Mouse (Mus musculus) neural tube, embryonic 11.5 days (tissue): ENCODE results near the gene Tnrc6c. TPM values are rescaled to one million over a fixed set of nuclear protein-coding genes. Genes with fewer than 3 reads are reported as not detected.

Source experiments
- ATAC-seq: fragments of 200-750 bp; cut with Nextera tagmentation; 2 replicates; pipeline ENCODE4 v1.8.0; 2017; ENCODE audit warnings: moderate number of reproducible peaks, mild to moderate bottlenecking, moderate TSS enrichment, moderate library complexity; ENCODE audit not compliant: insufficient read depth, low FRiP score, low TSS enrichment
- DNase-seq: peaks from one replicate; pipeline ENCODE4 v3.0.0-alpha.2; 2015; ENCODE audit warnings: low spot score
- H3K27ac ChIP-seq: fragments of 300-500 bp; sonication (generic); 2 replicates; pipeline ENCODE4 v1.5.1; 2014; ENCODE audit warnings: low read depth, mild to moderate bottlenecking, low read length
- H3K27me3 ChIP-seq: fragments of 300-500 bp; sonication (generic); 2 replicates; pipeline ENCODE4 v1.6.1; 2014; ENCODE audit warnings: mild to moderate bottlenecking, low read length, mixed read lengths; ENCODE audit not compliant: control insufficient read depth, insufficient read depth
- H3K36me3 ChIP-seq: fragments of 300-500 bp; sonication (generic); 2 replicates; pipeline ENCODE4 v1.6.1; 2014; ENCODE audit warnings: mild to moderate bottlenecking, low read length, moderate library complexity, mixed read lengths; ENCODE audit not compliant: control insufficient read depth, insufficient read depth
- H3K4me1 ChIP-seq: fragments of 300-500 bp; sonication (generic); 2 replicates; pipeline ENCODE4 v1.6.1; 2014; ENCODE audit warnings: low read length, mixed read lengths; ENCODE audit not compliant: control insufficient read depth, insufficient read depth
- H3K4me2 ChIP-seq: fragments of 300-500 bp; sonication (generic); 2 replicates; pipeline ENCODE4 v1.6.1; 2014; ENCODE audit warnings: low read depth, mild to moderate bottlenecking, moderate library complexity
- H3K4me3 ChIP-seq: fragments of 300-500 bp; sonication (generic); 2 replicates; pipeline ENCODE4 v1.5.1; 2014; ENCODE audit warnings: low read depth, low read length
- H3K9ac ChIP-seq: fragments of 300-500 bp; sonication (generic); 2 replicates; pipeline ENCODE4 v1.6.1; 2014; ENCODE audit warnings: mild to moderate bottlenecking, low read length
- H3K9me3 ChIP-seq: fragments of 300-500 bp; sonication (generic); 2 replicates; pipeline ENCODE4 v1.6.1; 2016; ENCODE audit warnings: low read length; ENCODE audit not compliant: control insufficient read depth
- WGBS: fragments of 180-500 bp; shearing (Covaris S2); extraction: QIAGEN DNeasy Blood & Tissue Kit; methylation state at CpG from one replicate; pipeline ENCODE4 v1.1.7; 2014; 5-methylcytosine and 5-hydroxymethylcytosine counted together
- polyA plus RNA-seq: library from polyadenylated mRNA; unstranded; fragments of >200 nt; fragmentation: Nextera tagmentation; extraction: Ambion mirVana; gene quantifications from 2 replicates; pipeline ENCODE4 v1.2.1, GENCODE M21; 2014

Tnrc6c gene
- polyA plus RNA-seq, 1 experiment from 2014 or later = 18.2 TPM

DNA sequence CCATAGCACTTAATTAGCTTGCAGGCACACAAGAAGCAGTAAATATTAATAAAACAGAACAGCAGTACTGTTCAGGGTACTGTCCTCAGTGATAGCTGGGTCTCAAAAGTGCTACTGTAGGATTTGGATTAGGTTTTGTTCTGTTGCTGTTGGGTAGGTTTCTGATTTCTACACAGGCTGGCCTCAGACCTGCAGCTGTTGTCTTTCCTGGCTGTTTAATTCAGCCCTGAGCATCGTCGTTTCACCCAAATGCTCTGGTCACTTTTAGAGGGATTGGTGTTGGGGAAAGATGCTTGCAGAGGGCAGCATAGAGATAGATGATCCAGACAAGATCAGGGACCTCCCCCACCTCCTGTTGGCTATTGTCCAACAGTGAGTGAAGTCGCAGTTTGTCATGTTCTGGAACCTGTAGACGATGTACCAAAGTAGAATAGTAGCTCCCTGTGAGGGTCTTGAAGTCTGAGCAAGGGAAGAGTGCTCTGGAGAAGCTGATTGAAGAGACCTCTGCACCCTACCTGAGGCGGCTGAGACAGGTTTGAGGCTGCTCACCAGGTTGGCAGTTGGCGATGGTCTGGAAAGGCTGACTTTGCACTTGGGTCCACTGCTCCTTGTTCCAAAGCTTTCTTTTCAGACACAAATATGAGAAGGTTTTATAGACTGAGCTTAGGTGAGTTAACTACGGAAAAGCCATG, 75.9 kb downstream of the Tnrc6c start:
- Histone ChIP-seq H3K36me3 (peaks cover 6% of the 10 kb centered on the region), H3K4me2 (no peak overlapping the region), H3K9me3 (no peaks in the 10 kb centered on the region), H3K4me1 (no peaks in the 10 kb centered on the region; the same call in 1 of the 2 replicates), H3K27ac (no peak overlapping the region), H3K9ac (no peak overlapping the region), H3K4me3 (no peak overlapping the region), H3K27me3 (no peaks in the 10 kb centered on the region)
- no peak for ATAC-seq
- 79% methylated on average over 7 of the region's 7 CpGs for WGBS
- DNase-seq = no peak

DNA sequence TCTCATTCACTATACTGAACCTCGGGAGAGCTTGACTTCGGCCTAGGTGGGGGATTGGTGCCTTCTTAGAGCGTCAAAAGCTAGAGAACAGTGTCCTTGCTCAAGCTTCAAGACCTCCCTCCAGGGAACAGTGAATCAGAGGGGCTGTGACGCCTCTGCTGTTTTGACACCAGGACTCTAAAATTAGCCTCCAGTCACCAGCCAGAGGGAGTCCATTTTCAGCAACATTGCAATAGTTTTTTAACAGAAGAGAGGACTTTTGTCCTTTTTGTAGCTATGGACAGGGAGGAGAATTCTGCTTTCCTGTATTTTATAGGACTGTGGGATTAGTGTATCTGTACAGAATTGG, 76.4 kb downstream of the Tnrc6c start:
- WGBS = 69% methylated on average over 4 of the region's 4 CpGs
- H3K4me3 ChIP-seq = no peak overlapping the region

DNA sequence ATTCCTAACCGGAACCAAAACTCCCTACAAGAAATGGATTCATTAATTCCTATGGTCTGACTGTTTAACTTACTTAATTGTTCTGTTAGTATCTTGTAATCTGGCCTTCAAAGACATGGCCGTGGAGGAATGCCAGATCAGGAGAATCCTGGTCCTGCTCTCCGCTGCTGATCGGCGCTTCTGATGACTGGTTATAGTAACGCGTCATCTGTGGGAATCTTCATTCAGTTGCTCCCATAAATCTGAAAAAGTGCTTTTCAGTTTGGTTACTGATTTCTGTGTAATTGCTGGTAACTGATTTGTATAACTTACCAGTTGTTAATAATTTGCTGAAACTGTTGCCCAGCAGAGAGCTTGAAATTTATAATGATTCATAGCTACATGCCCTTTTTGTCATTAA, 77.4 kb downstream of the Tnrc6c start:
- H3K4me1 ChIP-seq = no peaks in the 10 kb centered on the region; the same call in 1 of the 2 replicates
- ATAC-seq = no peak
- WGBS = 95% methylated on average over 7 of the region's 7 CpGs
- DNase-seq = no peak
- H3K27me3 ChIP-seq = no peaks in the 10 kb centered on the region
- H3K4me2 ChIP-seq = no peak overlapping the region
- peaks cover 8% of the 10 kb centered on the region for H3K36me3 ChIP-seq
- no peak overlapping the region for H3K27ac ChIP-seq
- H3K9me3 ChIP-seq = no peaks in the 10 kb centered on the region
- no peak overlapping the region for H3K4me3 ChIP-seq
- no peak overlapping the region for H3K9ac ChIP-seq

More for the DNA sequence above, 76.4 kb downstream of the Tnrc6c start:
- H3K9me3 ChIP-seq = no peaks in the 10 kb centered on the region
- no peaks in the 10 kb centered on the region; the same call in 1 of the 2 replicates for H3K4me1 ChIP-seq
- ATAC-seq (no peak), DNase-seq (no peak)
- H3K27me3 ChIP-seq = no peaks in the 10 kb centered on the region
- no peak overlapping the region for H3K27ac ChIP-seq
- H3K4me2 ChIP-seq = no peak overlapping the region
- peaks cover 6% of the 10 kb centered on the region for H3K36me3 ChIP-seq
- H3K9ac ChIP-seq = no peak overlapping the region

DNA sequence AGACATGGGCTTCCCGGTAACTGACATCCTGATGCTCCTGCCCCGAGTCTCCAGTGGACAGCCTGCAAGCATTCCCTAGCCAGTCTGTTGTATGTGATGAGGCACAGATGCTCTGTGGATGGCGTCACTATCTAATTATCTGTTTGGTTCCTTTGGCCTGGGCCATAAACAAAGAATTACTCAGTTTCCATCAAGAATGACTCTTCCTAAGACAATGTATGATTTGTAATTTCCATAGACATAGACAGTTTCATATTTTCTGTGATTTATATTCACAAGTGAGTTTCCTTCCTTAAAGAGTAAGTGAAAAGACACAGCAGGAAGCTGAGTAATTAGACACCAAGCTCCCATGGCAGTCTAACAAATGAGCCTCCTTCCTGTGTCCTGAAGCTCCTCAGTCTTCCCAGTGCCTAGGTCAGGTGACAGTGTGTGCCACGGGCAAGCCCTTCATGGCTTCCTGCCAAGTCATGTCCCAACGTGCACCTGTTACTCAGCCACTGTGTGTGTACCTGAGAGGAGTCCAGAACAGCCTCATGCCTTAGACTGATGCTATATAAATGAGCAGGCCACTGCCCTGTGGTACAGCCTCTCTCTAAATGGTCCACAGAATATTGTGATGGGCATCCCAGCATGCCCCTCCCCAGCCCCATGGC, 82.1 kb downstream of the Tnrc6c start:
- DNase-seq = no peak
- H3K9me3 ChIP-seq = no peaks in the 10 kb centered on the region
- H3K4me2 ChIP-seq = no peak overlapping the region
- no peak overlapping the region for H3K27ac ChIP-seq
- WGBS = 78% methylated on average over 5 of the region's 5 CpGs
- H3K27me3 ChIP-seq = no peaks in the 10 kb centered on the region
- H3K36me3 ChIP-seq = peaks cover 16% of the 10 kb centered on the region
- no peaks in the 10 kb centered on the region for H3K4me1 ChIP-seq
- no peak for ATAC-seq
- H3K9ac ChIP-seq = no peak overlapping the region
- H3K4me3 ChIP-seq = no peak overlapping the region

DNA sequence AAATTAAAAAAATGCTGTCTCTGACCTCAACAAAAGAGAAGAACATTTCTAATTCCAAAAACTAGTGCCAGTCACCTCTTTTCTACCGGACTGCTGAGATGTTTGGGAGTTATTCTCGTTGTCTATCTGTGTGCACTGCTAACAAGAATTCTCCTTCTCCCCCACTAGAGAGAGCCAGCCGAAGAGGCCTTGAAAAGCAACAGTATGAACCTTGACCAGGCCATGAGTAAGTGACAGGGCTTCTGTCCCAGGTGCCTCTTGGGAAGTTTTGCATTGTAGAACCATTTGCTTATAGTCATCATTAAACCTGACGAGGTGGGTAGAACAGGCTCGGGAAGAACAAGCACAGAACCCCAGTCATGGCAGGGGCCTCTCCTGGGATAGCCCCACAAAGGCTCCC, 84.0 kb downstream of the Tnrc6c start:
- DNase-seq (no peak), ATAC-seq (no peak)
- Histone ChIP-seq H3K9me3 (no peaks in the 10 kb centered on the region), H3K4me1 (no peaks in the 10 kb centered on the region), H3K27ac (no peak overlapping the region), H3K9ac (no peak overlapping the region), H3K27me3 (no peaks in the 10 kb centered on the region), H3K4me3 (no peak overlapping the region), H3K4me2 (no peak overlapping the region), H3K36me3 (peaks cover 17% of the 10 kb centered on the region)
- WGBS = 88% methylated on average over 5 of the region's 5 CpGs

DNA sequence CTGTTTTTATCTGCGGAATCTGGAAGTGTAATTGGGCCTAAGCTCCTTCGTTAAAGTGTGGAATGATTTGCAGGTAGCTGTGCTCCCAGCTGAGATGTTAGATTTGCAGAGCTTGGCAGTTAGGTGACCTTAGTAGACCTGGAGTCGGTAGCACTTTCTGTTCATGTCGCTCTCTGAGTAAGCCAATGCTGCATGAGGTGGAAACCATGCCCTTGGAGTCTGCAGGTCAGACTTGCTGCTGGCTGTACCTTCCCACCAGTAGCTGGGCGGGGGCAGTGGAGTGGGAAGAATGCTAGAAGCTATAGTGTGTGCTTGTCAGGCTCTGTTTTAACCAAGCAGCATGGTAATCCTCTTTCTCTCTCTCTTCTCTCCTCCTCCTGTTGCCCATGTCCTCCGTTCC, 87.0 kb downstream of the Tnrc6c start:
- H3K9me3 ChIP-seq = no peaks in the 10 kb centered on the region
- ATAC-seq = no peak
- H3K4me3 ChIP-seq = no peak overlapping the region
- peaks cover 18% of the 10 kb centered on the region for H3K36me3 ChIP-seq
- H3K4me2 ChIP-seq = no peak overlapping the region
- no peak for DNase-seq
- no peak overlapping the region for H3K9ac ChIP-seq
- H3K4me1 ChIP-seq = no peaks in the 10 kb centered on the region
- no peak overlapping the region for H3K27ac ChIP-seq
- no peaks in the 10 kb centered on the region for H3K27me3 ChIP-seq
- 92% methylated on average over 6 of the region's 6 CpGs for WGBS

DNA sequence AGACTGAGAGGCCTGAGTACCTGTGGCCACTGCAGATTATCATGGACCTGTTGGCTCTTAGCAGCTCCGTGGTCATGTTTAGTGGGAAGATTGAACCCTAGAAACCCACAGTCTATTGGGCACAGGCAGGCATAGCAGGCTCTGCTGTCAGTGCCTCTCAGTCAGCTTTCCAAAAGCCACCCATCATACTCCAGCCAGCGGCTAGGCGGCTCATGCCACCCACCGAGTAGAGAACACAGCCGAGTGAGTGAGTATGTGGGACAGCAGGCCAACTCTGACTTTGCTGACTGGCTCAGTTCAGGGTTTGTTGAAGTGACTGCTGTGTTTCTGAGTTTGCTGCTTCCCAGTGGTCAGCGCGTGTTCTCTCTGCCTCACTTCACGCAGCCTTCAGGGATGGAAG, 88.2 kb downstream of the Tnrc6c start:
- ATAC-seq (no peak), DNase-seq (no peak)
- Histone ChIP-seq H3K4me1 (no peaks in the 10 kb centered on the region), H3K4me3 (no peak overlapping the region), H3K9me3 (no peaks in the 10 kb centered on the region), H3K4me2 (no peak overlapping the region), H3K27ac (no peak overlapping the region), H3K27me3 (no peaks in the 10 kb centered on the region), H3K36me3 (peaks cover 18% of the 10 kb centered on the region), H3K9ac (no peak overlapping the region)
- whole genome bisulfite sequencing = 88% methylated on average over 8 of the region's 8 CpGs

DNA sequence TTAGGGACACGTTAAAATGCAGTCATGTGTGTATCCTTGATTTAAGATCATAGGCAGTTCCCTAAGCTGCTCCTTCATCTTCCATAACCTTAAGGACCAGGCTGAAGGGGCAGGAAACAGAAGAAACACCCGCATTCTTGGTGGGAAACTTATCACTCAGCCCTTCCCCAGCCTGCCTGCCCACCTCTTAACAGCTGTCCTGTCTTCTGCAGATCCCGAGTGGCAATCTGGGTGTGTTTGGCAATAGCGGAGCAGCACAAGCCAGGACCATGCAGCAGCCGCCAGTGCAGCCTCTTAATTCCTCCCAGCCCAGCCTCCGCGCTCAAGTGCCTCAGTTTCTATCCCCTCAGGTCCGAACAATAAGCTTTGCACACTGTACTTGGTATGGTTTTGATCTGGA, 88.6 kb downstream of the Tnrc6c start:
- ATAC-seq (no peak), DNase-seq (no peak)
- H3K4me1 ChIP-seq = no peaks in the 10 kb centered on the region
- H3K27ac ChIP-seq = no peak overlapping the region
- H3K4me3 ChIP-seq = no peak overlapping the region
- no peak overlapping the region for H3K9ac ChIP-seq
- WGBS = 91% methylated on average over 8 of the region's 8 CpGs
- no peaks in the 10 kb centered on the region for H3K27me3 ChIP-seq
- H3K9me3 ChIP-seq = no peaks in the 10 kb centered on the region
- H3K36me3 ChIP-seq = peaks cover 18% of the 10 kb centered on the region
- no peak overlapping the region for H3K4me2 ChIP-seq

DNA sequence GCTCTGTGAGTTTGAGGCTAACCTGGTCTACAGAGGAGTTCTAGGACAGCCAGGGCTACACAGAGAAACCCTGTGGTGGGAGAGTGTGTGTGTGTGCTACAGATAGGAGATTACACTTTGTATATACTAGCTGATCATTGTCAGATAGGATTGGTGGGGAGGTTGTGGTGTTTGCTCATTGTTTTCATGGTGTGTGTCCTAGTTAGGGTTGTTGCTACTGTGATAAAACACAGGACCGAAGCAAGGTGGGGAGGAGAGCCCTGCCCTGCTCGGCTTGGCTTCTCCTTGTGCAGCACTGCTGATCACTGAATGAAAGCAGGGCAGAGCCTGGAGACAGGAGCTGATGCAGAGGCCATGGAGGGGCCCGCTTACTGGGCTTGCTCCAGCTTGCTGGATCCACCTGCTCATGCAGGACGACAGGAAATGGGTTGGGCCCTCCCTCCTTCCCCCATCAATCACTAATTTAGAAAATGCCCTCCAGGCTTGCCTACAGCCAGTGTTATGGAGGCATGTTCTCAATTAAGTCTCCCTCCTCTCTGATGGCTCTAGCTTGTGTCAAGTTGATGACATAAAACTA, 89.5 kb downstream of the Tnrc6c start:
- H3K9me3 ChIP-seq = no peaks in the 10 kb centered on the region
- 69% methylated on average over 4 of the region's 4 CpGs for WGBS
- no peak overlapping the region for H3K4me2 ChIP-seq
- peaks cover 23% of the 10 kb centered on the region for H3K36me3 ChIP-seq
- no peaks in the 10 kb centered on the region for H3K4me1 ChIP-seq
- no peak overlapping the region for H3K4me3 ChIP-seq
- no peak for ATAC-seq
- DNase-seq = no peak
- no peak overlapping the region for H3K27ac ChIP-seq
- no peaks in the 10 kb centered on the region for H3K27me3 ChIP-seq
- H3K9ac ChIP-seq = no peak overlapping the region
